Mouse (Mus musculus) gastrocnemius, adult 8-10 months (tissue): ENCODE measurements at regions not wholly inside any gene's neighbourhood (a gene's known extent, or its start where the extent isn't known, plus 50 kb on each side); places are given as distances from the start of the nearest gene placed in this dataset.
A peak's percentile ranks its signal among the peaks of the same experiment; 100 is the strongest.
"Not testable (repeated sequence)": the region's sequence is repeated elsewhere in the genome, so short reads cannot be mapped to it uniquely, and the experiment has no call there.

Experiments
- DNase-seq, 2 experiments: peaks; one replicate each; pipeline ENCODE4 v3.0.0; 2022; ENCODE audit warnings: low spot score in 2 of 2

DNA sequence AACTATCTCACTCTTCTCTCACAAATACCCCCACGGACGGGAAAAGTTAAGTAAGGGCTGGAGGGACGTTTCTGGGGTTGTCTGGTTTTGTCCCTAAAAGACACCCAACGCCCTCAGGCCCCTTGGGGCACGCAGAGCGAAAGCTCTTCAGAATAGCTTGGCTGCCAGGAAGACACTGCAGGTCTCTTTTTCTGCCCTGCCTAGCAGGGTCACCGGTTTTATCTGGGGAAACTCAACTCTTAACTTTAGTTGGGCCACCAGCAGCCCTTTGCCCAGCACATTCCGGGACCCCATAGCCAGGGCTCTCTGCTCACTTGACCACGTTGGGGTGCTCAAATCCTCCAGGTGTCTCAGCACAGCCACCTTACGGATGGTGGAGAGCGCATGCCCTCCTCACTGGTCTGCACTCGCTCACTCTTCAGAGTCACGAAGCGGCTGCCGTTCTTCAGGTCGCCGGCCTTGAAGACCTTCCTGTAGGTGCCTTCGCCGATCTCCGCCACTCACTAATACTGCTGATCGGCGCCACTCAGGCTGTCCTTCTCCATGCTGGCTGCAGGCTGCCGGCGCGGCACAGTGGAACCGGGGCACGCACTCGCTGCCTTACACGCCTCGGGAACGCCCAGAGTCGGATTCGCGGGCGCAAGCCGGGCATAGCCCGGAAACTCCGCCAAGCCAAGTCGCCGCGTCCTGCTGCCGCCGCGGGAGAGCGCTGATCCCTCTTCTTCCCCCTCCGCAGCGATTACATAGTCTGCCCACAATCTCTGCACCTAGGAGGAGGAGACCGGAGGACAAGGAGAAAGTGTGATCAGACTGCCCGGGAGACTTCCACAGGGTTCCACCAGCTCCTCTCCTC is 83.0 kb downstream of the Ulbp1 start:
- DNase-seq = no peak

DNA sequence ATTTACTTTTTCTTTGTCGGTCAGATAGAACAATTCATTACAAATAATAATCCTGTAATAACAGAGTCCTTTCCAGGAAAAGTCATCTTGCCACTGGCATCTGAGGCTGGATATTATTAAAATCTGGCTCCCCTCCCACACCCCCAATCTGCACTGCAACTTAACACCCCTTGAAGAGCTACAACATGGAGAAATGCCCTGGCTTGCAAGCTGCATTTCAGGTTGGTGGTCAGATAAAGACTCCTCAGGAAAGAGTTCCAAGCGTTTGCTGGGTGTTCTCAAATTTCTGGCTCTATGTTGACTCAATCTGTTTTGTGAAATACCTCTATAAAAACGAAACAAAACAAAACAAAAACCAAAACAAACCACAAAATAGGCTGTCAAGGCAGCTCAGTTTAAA is 114.6 kb downstream of the Ulbp1 start:
- not testable (repeated sequence) for DNase-seq

DNA sequence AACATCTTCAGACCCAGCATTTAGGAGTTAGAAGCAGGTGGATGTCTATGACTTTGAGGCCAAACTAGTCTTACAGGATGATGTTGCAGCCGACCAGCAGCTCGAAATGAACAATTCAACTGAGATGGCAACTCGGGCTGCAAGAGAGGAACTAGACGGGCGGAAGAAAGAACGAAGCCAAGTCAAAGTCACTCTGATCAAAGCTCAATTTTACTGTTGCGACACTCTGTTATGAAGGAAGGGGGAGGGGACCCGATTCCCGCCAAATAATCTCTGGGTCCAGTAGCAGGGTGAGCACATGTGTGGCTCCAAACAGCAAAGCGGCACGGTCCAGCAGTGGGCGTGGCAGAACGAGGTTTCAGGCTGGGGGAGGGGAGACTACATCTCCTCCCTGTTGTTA is 129.1 kb downstream of the Ulbp1 start:
- not testable (repeated sequence) for DNase-seq

DNA sequence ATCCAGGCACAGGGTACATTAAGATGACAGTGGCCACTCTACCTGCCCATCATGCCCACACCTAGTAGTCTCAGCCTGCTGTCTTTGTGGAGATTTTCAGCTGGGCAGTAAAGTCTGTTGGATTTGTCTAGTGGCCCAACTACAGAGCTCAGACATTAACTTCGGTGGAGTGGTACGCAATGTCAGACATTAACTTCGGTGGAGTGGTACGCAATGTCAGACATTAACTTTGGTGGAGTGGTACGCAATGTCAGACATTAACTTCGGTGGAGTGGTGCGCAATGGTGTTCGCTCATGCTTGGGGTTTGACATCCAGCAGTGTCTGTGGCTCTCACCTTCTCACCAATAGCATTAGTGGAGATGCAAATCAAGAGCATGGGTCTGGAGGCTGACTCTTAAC is 129.7 kb downstream of the Ulbp1 start:
- DNase-seq = not testable (repeated sequence)

DNA sequence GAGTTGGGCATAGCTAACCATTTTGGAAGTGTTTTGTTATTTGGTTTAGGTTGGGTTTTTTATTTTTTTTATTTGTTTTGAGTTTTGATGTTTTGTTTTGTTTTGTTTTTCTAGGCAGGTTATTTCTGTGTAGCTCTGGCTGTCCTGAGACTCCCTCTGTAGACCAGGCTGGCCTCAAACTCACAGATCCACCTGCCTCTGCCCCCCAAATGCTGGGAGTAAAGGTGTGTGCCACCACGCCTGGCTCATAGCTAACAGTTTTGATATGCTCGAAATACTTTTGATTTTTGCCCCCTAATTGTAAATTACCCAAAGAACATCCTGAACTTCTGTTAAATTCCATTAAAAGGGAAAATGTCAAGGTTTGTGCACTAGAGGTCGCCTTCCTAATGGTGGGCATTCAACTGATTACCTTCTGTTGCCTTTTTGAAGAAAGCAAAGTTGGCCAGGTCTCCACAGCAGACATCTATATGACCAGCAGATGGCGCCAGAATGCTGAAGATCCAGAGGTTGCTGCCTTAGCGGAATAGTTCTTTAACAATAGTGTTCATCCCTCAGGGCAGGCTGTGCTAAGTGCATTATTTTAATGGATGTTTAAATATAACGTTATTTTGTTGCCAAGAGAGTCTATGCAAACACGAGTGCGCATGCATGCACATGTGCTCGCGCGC is 121.2 kb upstream of the Cnksr3 start:
- DNase-seq = peak; percentile 6 to 10

DNA sequence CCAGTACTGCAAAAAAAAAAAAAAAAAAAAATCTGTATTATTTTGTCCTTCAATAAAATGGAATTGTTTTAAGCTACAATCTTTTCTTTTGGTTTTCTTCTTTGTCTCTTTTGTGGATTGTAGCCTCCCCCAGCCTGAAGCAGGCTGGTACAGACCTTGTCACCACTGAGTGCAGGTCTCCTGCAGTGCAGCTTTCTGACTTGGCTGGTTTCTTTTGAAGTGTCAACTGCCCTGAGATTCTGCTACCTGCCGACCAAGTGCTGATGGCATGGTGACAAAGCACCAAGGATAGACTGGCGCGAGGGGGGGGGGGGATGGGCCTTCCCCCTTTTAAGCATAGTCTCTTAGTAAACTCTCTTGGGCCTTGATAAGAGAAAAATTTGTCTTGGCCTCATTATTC is 116.2 kb upstream of the Cnksr3 start:
- no peak for DNase-seq

DNA sequence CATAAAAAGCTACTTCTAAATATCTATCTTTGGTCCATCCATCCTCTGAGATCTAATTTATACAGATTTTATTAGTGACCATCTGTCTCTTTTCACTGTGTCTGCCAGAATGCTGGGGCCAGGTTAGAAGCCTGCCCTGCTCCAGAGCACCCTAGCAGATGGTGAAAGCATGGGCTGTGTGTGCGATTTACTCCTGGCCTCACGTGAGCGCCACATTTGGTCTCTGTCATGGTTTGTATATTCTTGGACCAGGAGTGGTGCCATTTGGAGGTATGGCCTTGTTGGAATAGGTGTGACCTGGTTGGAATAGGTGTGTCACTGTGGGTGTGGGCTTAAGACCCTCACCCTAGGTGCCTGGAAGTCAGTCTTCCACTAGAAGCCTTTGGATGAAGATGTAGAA is 115.0 kb upstream of the Cnksr3 start:
- not testable (repeated sequence) for DNase-seq

DNA sequence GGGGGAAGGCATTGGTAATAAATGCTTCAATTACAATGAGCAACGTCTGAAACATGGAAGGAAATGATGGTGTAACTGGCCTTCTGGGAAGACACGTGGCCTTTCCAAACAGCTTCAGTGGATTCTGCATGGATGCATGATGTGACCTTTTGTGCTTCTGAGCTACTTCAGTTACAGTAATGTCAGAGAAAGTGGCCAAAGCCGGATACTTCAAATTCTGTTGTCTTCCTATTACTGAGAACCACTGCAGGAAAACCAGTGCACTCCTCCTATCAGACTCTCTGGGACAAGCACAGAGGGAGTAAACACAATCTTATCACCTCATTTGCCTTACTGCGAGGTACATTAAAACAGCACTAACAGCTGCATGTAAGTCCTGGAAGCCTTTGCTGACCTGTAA is 113.0 kb upstream of the Cnksr3 start:
- DNase-seq = no peak

DNA sequence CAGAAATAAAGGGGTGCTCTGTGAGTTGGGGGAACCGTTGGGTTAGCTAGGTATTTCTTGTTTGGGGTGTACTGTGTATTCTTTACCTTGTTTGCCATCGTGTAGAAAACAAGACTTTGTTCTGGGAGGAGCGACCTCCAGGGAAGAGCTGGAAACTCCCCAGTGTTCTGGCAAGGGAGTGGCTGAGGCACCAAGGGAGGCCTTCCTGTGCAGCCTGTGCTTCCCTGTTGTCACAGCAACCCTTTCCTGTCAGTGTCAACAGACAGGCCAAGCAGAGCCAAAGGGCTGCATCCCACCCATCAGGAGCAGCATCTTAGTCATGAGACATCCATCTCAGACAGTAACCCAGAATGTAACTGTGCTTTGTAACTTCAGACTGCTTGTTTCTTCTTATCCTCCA is 111.2 kb upstream of the Cnksr3 start:
- no peak for DNase-seq

DNA sequence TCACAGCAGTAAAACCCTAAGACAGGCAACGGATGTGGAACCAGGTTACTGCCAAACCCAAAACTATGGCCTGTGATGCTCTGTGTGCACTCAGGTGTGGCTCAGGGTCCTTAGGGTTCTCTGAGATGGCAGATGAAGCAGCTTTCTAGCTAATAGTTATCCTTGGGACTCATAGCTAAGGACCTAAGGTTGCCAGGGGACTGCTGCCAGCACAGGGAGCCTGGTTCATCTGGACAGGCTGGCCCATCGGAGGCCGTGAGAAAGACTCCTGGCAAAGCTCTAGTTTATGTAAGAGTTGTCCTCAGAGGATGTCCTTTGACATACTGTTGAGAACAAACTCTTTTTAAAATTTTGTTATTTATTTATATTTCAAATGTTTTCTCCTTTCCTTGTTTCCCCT is 97.9 kb upstream of the Cnksr3 start:
- no peak for DNase-seq

DNA sequence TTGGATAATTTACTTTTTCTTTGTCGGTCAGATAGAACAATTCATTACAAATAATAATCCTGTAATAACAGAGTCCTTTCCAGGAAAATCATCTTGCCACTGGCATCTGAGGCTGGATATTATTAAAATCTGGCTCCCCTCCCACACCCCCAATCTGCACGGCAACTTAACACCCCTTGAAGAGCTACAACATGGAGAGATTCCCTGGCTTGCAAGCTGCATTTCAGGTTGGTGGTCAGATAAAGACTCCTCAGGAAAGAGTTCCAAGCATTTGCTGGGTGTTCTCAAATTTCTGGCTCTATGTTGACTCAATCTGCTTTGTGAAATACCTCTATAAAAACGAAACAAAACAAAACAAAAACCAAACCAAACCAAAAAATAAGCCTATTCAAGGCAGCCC is 93.8 kb upstream of the Cnksr3 start:
- DNase-seq = not testable (repeated sequence)

DNA sequence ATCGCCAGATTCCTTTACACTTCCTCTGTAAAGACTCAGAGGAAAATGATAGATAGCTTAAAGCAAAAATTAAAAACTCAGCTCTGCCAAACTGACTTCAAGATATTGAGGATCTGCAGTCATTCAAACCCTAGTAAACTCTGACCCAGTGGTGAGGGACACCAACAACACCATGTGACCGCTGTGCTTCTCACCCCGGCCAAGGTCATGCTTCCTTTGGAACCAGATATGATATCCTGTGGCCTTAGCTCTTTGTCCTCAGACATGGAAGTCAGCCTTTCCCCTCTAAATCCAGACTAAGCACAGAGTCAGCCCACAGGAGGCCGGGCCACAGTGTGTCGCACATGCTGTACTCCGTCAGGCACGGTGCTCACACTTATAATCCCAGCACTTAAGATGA is 86.3 kb upstream of the Cnksr3 start:
- DNase-seq = no peak

DNA sequence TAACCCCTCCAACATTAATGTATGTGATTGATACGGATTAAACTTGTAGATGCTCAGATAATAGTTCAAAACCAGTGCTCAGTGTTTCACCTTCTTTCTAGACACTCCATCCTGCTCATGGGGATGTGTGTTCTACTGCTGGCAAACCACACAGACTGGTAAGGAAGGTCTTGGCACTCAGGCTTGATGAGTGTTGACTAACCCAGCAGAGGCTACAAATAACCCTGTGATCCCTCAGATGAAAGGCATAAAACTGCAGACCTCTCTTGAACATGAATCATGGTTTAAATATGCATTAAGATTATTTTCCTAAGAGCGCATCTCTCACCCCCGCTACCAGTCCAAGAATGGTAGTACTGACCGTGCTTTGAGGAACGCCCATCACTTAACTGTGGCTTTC is 83.9 kb upstream of the Cnksr3 start:
- DNase-seq = no peak

DNA sequence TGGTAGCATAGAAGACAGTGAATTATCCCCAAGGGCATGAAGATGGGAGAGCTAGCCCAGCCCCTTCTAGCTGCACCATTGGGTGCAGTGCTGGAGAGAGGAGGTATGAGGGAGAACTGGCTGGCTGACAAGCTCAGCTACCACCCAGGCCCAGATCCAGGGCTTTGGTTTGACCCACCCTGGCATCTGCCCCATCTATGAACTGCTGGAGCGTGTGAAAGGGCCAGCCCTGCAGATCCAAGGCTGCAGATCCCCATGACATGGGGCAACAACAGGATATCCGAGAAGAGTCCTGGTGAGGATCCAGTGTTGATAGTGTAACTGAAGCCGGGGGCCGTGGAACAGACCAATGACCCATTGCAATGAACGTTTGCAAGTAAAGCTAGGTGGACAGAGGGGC is 81.2 kb upstream of the Cnksr3 start:
- DNase-seq = no peak

DNA sequence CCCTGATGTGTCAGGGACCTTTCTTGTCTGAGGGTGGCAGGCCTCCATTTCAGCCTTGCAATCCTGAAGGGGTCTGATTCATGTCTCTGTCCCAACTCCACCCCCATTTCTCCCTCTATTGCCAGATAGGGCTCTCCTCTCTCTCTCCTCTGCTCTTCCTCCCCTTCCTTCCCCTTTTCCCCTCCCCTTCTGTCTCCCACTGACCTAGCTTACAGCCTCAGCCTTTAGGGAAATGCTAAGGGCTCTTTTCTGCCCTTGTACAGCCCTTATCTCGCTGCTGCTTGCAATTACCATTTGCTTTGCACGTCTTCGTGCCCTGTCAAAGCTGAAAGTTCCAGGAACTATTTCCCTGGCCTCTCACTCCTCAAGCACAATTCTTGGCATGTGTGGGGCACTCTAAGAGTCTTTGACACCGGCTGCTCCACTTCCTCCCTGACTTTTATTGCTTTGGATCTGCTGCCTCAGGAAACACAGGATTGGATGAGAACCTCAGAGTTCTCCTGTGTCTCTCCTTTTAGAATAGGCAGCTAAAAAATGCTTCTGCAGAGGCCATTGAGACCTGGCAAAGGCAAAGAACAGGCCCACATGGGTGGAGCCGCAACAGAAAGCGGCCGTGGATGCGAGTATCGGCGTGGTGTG is 77.9 kb upstream of the Cnksr3 start:
- DNase-seq = no peak

DNA sequence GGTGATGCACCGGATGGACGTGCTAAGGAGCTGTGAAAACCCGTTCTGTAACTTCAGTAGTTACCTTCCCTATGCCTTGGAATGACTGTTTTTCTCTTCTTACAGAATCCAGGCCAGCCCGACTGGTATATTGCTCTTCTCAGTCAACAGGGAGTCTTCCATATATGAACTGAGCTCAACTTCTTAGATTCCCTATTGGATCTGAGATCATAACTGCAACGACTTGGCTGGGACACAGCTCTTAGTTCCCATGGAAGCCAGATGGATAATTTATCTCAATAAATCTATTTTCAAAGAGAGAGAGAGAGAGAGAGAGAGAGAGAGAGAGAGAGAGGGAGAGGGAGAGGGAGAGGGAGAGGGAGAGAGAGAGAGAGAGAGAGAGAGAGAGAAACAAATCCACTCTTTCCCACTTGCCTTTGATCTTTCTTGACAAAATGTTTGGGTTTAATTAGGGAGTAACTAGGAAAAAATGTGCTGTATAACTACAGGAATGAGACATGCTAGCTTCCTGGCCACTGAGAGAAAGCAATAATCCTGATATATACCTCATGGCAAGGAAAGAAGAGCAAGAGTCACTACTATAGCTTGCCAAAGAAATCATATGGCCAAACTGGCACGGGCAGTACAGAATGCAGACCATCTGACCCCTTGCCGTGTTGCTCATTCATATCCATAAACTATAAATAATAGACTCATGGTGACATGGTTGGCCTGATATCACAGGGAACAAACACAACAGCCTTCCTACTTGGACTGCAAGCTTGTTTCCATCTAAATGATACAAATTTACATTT is 73.3 kb upstream of the Cnksr3 start:
- no peak for DNase-seq

DNA sequence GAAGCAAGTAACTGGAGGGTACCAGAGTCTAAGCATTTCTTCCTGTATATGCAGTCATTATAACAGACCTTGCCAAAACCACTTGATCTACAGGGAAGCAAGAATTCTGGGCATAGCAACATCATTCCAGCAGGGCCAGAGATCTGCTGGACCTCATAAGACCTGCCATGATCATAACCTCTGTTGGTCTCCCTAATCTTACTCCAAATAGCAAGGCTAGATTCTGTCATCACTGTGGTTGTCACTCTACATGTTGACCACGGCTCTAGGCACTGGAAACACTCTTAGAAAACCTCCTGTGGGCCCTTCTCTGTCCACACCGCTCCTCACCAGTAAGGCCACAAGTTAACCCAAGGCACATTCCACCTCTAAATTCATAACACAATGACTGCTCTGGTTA is 68.4 kb upstream of the Cnksr3 start:
- DNase-seq = no peak

DNA sequence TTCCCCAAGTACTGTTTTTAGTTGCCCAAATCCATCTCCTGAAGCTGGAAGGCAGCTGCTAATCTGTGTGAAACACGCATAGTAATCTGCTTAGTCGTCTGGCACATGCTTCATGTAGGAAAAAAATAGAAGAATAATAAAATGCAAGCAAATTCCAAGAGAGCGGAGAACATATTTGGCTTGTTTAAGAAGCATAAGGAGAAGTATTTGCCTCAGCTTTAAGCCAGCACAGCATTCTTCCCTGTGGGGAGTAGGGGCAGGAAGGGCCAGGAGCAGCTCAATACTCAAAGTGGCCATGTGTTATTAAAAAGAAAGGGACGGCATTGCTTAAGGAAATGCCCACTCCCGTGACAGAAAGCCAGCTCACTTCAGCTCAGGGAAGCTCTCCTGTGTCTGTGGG is 66.8 kb upstream of the Cnksr3 start:
- no peak for DNase-seq

DNA sequence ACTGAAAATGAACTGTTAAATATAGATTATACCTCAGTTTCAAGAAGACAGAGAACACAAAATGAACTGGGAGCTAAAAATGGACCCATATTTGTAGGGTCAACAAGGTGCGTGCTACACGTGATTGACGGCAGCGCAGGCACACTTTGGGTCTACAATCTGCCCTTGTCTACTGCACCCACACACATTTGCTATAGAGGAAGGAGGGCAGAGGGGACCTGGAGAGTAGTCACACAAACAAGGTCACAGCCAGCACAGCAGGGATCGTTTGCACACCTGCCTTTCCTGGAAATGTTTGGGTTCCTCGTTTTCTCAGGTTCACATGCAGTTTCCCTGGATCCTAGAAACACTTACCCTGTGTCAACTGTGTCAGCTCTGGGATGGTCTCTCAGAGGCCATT is 63.3 kb upstream of the Cnksr3 start:
- DNase-seq = no peak

DNA sequence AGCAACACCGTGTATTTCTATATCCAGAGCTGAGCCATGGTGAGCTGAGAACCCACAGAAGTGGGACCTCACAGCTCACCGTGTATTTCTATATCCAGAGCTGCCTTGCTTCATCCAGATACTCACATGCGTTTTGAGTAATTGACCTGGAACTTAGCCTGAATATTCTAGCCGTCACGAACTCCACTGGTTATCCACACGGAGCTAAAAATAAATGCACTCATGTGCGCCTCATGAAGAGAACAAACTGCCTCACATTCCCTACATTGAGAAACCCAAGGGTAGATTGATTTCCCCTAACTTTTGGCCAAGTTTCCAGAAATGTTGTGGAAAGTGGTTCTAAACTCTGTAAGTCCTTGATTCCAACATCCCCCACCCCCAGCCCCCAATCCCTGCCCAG is 62.4 kb upstream of the Cnksr3 start:
- DNase-seq = no peak

DNA sequence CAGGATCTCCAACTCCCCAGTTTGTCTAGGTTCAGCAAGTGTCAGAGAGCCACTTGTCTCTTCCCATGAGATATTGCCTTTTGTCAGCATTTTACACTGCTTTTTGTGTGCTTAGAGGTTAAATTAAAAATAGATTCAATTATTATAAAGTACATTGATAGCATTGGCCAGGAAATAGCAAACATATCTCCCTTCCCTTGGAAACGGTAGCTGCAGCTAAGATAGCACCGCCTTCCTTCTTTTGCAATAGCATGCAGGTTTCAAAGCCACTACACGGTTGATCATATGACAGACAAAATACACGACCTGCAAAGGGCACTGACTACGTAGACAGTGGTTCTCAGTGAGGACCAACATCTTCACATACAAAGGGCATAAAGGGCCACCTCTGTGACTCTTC is 59.1 kb upstream of the Cnksr3 start:
- DNase-seq = no peak
